Mouse (Mus musculus): ENCODE measurements around the gene Rtn1.

Rtn1 gene

GRCm38 (mm10) chr12:72408954-72409353 lies at the start of gene Rtn1:
TSS of gene Rtn1 (minus strand) at chr12:72409054.
- DNase-seq (ENCODE audit: low read depth, low spot score), result no peak

DNA sequence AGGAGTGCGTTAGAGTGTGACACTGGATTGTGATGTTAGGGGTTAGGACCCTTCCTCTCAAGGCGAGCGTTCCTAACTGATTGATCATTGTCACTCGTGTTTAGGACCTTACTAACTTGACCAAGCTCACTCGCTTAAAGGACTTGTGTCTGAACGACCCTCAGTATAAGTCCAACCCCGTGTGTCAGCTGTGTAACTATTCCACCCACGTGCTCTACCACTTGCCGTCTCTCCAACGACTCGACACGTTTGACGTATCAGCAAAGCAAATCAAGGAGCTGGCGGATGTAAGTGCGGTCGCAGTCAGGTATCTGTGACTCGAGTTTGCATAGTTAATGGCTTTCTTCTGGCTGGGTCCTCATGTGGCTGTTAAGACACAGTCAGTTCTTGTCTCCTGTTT lies 45.1 kb upstream of the Rtn1 start:
- no peak for DNase-seq (ENCODE audit: low read depth, low spot score)

DNA sequence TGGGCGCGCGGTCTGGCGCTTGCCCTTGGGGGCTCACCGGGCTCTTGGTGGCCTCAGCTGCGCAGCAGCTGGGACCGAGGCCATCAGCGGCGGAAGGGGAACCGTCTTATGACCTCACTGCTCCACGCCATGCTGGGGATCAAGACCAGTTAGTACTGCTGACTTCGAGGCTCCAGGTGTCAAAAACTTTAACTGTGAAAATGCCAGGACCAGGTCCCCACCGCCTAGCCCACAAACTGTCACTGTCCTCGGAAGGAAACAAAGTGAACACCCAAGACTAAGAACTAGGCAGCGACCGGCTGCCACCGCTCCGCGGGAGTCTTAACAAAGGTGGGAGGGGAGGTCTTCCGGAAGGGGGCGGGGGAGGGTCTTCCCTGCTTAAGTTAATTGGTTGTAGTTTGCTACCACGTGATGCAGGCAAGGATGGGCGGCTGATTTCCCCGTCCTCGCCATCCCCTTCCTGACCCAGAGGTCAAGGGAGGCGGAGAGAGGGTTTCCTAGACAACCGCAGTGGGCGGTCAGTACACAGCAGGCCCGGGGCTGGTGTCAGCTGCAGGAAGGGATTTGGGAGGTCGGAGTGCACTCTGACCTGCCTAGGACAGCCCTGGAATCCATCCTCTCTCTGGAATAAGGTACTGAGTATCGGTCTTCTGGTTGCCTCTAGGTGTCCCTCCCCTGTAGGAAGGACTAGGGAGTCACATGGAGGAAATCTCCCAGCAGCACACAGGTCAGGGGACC lies 33.2 kb upstream of the Rtn1 start, which contains the start of gene Lrrc9:
Gene Lrrc9, plus strand, starts transcription at position 28 of the 738 bp plus-strand sequence.
- no peak for DNase-seq (ENCODE audit: low read depth, low spot score)

DNA sequence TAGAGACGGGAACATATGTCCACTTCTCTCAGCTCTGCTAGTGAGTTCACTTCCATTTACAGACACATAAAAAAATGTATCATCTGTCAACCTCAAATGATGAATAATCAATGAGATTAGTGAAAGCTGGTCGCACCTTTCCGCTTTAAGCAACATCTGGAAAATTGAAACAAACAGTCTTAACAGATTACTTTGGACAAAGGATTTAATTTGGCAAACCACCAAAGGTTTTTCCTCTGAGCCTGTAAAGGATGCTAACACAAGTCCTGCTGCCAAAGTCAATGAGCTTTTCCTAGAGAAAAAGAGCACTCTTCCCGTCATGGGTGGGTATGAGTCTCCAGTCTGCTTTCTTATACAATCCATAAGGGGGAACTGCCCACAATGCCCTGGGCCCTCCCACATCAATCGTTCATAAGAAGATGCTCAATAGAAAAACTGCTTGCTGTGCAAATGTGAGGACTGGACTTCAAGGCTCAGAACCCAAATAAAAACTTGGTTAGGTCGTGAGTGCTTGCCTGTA lies 30.2 kb upstream of the Rtn1 start:
- no peak for DNase-seq (ENCODE audit: low read depth, low spot score)

DNA sequence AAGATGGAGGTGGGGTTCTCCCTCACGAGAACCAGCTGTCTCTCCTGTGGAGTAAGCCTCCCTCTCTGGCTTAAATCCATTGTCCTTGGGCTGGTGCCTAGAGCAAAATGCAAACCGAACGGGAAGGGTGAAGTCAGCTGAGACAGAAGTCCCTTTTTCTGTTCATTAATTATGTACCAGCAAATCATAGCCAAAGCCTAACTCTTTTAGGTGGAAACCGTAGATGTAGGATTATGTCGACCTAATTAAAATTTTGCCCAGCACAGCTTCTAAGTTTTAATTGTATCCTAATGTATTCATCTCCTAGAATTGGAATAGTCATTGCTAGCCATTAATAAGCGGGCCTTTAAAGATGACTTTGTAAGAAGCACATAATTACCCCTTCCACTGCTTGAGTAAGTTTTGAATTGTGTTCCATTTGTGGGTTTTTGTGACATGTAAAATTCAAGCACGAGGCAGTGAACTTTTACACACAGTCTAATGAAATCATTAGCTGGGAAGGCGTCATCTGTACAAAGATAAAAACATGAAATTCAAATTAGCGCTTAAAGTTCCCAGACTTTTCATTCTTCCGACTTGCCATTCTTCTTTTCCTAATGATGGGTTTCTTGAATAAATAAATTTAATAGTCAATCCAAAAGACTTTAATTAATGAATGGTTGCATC lies 29.0 kb upstream of the Rtn1 start:
- no peak for DNase-seq (ENCODE audit: low read depth, low spot score)

DNA sequence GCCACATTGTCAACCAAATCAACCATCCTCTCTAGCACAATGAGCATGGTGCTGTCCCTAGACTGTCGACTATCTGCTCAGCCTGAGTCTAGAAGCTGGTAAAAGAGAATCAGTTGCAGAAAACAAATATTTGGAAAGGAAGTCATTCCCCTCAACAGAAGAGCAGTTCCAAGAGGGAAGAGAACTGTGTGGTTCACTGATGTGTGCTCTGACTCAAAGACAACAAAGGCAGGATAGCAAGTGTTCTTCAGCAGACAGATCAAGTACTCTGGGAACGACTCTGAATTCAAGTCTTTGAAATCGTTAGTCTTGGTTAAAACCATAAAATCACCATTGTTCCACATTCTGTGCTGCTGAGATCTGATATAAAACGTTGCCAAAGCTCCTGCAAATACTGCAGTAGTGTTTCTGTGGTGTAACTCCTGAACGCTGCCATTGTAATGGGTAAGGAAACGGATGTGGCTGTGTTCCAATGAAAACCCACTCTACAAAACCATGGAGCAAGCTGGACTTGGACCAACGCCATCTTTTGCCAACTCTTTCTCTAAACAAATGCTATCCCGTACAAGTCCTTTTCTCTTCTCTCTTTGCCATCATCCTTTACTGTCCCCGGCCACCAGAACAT lies 24.5 kb upstream of the Rtn1 start:
- DNase-seq (ENCODE audit: low read depth, low spot score), result no peak

DNA sequence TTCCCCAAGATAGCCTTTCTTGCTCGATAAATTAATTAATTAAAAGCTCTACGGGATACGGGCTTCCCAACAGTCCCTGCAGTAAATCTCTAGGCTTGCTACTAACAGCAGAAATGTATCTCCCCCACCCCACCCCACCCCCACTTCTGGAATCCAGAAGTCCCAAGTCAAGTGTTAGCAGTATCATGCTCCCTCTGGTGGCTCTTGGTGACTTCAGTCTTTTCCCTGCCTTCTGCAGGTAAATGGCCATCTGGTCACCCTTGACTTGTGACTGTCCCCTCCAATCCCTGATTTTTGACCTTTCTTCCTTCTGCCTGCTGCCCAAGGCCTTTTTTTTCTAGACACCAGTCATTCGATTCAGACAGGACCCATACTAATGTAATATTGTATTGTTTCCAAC lies 23.4 kb upstream of the Rtn1 start:
- DNase-seq (ENCODE audit: low read depth, low spot score), result no peak

GRCm38 (mm10) chr12:72427722-72428126 lies 18.9 kb upstream of the Rtn1 start:
- DNase-seq (ENCODE audit: low read depth, low spot score), result peak; percentile 69

GRCm38 (mm10) chr12:72422681-72423080 lies 13.8 kb upstream of the Rtn1 start:
- DNase-seq (ENCODE audit: low read depth, low spot score), result no peak

- DNase-seq (ENCODE audit: low read depth, low spot score), result no peak
Observed at GRCm38 (mm10) chr12:72417762-72418161, 8.9 kb upstream of the Rtn1 start.

DNA sequence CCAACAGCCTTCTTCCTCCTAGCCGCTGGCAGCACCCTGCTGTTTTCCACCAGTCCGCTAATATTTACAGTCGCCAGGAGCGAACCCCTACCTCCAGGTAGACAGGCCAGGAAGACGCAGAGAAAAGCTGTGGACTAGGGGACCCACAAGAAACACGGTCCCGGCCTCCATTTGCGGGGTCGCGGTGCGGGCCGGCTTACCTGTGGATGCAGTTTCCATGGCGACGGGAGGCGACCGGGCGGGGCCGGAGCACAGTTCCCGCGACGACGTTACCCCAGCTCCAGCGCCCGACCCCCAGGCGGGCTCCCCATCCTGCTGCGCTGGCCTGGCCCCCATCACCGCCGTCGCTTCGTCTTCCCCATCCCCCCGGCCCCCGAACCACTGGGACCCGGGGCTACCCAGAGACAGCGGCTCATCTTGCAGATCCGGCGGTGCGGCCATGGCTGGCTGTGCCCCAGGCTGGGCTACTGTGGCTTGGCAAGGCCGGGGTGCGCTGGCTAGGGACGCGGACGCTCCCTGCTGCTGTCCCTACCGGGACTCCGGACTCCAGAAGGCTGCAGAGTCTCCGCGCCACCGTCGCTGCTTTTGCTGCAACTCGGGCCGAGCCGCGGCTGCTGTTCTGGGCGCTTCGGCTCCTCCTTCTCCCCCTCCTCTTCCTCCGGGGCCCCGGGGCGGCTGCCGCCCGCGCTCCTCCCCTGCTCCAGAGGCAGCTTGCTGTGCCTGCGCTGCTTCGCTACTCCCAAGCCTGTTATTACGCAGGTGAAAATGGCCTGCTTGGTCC lies 553 bp downstream of the Rtn1 start:
- DNase-seq (ENCODE audit: low read depth, low spot score), result peak; percentile 55

DNA sequence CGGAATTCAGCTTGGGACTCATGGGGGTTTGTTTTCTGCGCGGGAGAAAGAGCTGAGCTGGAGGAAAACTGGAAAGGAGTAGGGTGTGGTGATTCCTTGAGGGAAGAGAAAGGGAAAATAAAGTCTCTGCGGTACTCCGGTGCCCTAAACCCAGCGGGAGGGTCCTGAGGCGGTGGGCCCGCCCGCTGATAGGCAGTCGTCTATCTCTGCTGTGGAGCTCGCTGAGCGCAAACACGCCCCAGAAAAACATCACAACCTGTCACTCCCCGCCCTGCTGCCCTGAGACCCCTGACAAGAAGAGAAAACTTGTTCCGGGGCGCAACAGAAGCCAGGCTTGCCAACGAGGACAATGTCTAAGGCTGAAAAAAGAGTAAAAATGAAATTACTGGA lies 1.1 kb downstream of the Rtn1 start:
- no peak for DNase-seq (ENCODE audit: low read depth, low spot score)

- DNase-seq (ENCODE audit: low read depth, low spot score), result peak; percentile 45
Observed at GRCm38 (mm10) chr12:72407146-72407545, 1.7 kb downstream of the Rtn1 start.

DNA sequence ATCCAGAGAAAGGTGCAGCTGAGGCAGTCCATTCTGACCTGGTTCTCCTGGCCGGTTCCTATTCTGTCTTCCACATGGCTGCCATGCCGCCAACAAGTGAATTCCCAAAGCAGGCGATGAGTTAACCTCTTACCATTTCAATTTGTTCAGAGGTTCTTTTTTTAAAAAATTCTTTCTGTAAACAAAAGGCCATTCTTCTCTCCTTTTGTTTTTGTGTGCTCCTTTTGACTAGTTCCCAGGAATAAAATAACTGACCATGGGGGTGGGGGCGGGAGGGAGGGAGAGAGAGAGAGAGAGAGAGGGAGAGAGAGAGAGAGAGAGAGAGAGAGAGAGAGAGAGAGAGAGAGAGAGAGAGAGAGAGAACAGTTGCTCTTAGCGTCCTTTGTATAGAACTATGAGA lies 3.8 kb downstream of the Rtn1 start:
- DNase-seq (ENCODE audit: low read depth, low spot score), result no peak

- peak; percentile 39 for DNase-seq (ENCODE audit: low read depth, low spot score)
Observed at GRCm38 (mm10) chr12:72393046-72393805, 15.6 kb downstream of the Rtn1 start.

DNA sequence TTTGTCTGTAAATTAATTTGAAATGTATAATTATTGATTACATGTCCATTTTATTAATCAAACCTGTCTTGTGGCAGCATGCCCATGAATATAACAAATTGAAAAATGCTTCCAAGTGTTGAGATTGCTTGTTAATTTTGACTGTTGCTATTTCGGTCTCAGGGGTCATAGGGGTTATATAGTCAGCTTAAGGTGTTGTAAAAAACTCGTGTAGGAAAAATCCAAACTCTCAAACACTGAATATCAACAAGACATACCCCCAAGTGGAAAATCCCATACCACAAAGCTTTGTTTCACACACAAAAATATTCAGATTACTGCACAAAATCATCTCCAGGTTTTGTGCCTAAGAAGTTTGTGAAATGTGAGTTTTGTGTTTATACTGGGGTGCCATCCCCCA lies 18.5 kb downstream of the Rtn1 start:
- no peak for DNase-seq (ENCODE audit: low read depth, low spot score)

GRCm38 (mm10) chr12:72389377-72390103 lies 19.3 kb downstream of the Rtn1 start:
- no peak for DNase-seq (ENCODE audit: low read depth, low spot score)

DNA sequence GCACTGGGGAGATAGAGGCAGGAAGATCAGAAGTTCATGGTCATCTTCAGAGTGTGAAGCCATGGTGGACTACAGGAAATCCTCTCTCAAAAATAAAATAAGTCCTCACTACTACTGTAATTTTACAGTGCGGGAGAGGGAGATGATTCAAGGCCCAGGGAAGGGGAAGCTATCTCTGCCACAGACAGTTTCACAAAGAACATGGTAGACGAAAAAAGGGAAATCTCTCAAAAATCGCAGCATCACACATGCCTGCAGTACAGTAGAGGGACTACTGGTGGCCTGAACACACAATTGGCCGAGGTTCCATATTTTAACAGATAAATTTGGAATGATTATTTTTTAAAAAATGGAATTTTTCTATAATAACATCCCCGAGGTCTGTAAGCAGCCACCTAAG lies 20.0 kb downstream of the Rtn1 start:
- DNase-seq (ENCODE audit: low read depth, low spot score), result no peak

DNA sequence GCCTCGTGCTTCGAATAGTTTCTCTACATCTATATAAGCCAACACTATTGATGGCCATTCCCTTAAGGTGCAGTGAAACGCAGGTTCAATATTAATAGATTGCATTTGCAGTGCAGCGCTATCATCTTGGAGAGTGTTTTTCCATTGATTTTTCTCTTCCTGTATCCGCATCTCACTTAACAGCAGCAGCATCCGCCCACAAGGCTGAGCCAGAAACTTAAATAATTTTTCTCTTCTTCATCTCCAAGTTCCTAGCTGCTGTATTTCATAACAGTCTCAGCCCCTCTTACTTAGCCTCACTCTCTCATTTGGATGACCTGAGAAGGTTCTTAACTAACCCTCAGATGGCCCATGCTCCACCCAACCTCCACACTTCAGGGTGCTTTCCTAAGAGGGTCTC lies 20.7 kb downstream of the Rtn1 start:
- peak; percentile 50 for DNase-seq (ENCODE audit: low read depth, low spot score)

- no peak for DNase-seq (ENCODE audit: low read depth, low spot score)
Observed at GRCm38 (mm10) chr12:72376309-72376708, 32.5 kb downstream of the Rtn1 start.

All from telencephalon, adult 2 months (tissue).